Mouse (Mus musculus) midbrain, embryonic 13.5 days (tissue): ENCODE measurements around the gene Ubqln4. TPM values are rescaled to one million over a fixed set of nuclear protein-coding genes. Genes with fewer than 3 reads are reported as not detected.

Source experiments
- ATAC-seq: fragments of 200-750 bp; cut with Nextera tagmentation; 2 replicates; pipeline ENCODE4 v1.8.0; 2017; ENCODE audit warnings: mild to moderate bottlenecking, moderate TSS enrichment, moderate library complexity
- H3K27ac ChIP-seq: fragments of 300-500 bp; sonication (generic); 2 replicates; pipeline ENCODE4 v1.5.1; 2015; ENCODE audit warnings: inconsistent platforms, mild to moderate bottlenecking, moderate library complexity
- H3K27me3 ChIP-seq: fragments of 300-500 bp; sonication (generic); 2 replicates; pipeline ENCODE4 v1.6.1; 2015; ENCODE audit warnings: mild to moderate bottlenecking, inconsistent platforms
- H3K36me3 ChIP-seq: fragments of 300-500 bp; sonication (generic); 2 replicates; pipeline ENCODE4 v1.6.1; 2015; ENCODE audit warnings: mild to moderate bottlenecking, inconsistent platforms
- H3K4me1 ChIP-seq: fragments of 300-500 bp; sonication (generic); replicated peaks from 2 replicates; pipeline ENCODE4 v1.6.1; 2015; ENCODE audit warnings: inconsistent platforms
- H3K4me2 ChIP-seq: fragments of 300-500 bp; sonication (generic); replicated peaks from 2 replicates; pipeline ENCODE4 v1.6.1; 2015; ENCODE audit warnings: moderate library complexity, mild to moderate bottlenecking, inconsistent platforms
- H3K4me3 ChIP-seq: fragments of 300-500 bp; sonication (generic); replicated peaks from 2 replicates; pipeline ENCODE4 v1.5.1; 2015; ENCODE audit warnings: mild to moderate bottlenecking, inconsistent platforms
- H3K9ac ChIP-seq: fragments of 300-500 bp; sonication (generic); replicated peaks from 2 replicates; pipeline ENCODE4 v1.6.1; 2015; ENCODE audit warnings: mild to moderate bottlenecking, inconsistent platforms
- H3K9me3 ChIP-seq: fragments of 300-500 bp; sonication (generic); 2 replicates; pipeline ENCODE4 v1.6.1; 2016; ENCODE audit warnings: mild to moderate bottlenecking, inconsistent platforms
- WGBS: fragments of 180-500 bp; shearing (Covaris S2); methylation state at CpG from one replicate; pipeline ENCODE4 v1.1.7; 2015; 5-methylcytosine and 5-hydroxymethylcytosine counted together
- polyA plus RNA-seq: library from polyadenylated mRNA; unstranded; fragments of >200 nt; fragmentation: Nextera tagmentation; extraction: Ambion mirVana; gene quantifications from 2 replicates; pipeline ENCODE4 v1.2.1, GENCODE M21; 2015

The Ubqln4 gene
- polyA plus RNA-seq, 1 experiment from 2014 or later: 46.7 TPM

DNA sequence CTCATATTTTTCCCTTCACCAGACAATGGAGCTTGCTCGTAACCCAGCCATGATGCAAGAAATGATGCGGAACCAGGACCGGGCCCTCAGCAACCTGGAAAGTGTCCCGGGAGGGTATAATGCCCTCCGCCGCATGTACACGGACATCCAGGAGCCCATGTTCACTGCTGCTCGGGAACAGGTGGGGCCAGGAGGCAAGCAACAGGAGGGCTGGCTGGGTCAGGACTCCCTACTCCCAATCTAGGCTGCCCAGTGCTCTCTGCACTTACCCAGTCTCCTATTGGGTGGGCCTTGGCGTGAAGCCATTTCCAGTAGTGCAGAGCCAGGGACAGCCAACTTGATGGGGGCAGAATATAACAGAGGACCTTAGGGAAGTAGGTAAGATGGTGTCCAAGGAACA is 6.0 kb downstream of the Ubqln4 start:
- peaks cover 92% of the 10 kb centered on the region for H3K36me3 ChIP-seq
- H3K9me3 ChIP-seq: no peaks in the 10 kb centered on the region
- no peak overlapping the region for H3K9ac ChIP-seq
- WGBS: 95% methylated on average over 9 of the region's 9 CpGs
- no peaks in the 10 kb centered on the region for H3K27me3 ChIP-seq
- no peak for ATAC-seq
- peaks cover 23% of the 10 kb centered on the region for H3K4me1 ChIP-seq
- H3K4me3 ChIP-seq: no peak overlapping the region
- H3K27ac ChIP-seq: no peak overlapping the region
- H3K4me2 ChIP-seq: no peak overlapping the region

DNA sequence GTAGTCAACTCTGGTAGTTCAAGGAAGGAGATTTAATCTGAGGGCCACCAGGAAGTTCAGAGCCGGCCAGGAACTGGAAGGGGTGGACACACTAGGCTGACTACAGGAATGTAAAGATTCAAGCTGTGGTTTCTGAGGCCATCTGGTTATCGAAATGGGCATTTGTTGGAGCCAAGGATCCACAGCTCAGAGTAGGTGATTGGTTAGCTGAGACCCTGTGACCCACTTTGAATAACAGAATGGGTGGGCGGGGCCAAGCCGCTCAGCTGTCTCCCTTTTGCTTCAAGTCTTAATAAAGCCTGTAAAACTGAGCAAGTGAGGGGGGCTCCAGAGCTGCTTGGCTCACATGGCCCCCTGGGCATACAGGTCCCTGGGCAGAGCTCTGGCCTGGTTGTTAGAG is 8.4 kb downstream of the Ubqln4 start:
- H3K4me3 ChIP-seq: no peak overlapping the region
- WGBS: 68% methylated on average over 4 of the region's 4 CpGs
- ATAC-seq: no peak
- H3K27me3 ChIP-seq: no peaks in the 10 kb centered on the region
- no peaks in the 10 kb centered on the region for H3K9me3 ChIP-seq
- H3K4me1 ChIP-seq: peaks cover 5% of the 10 kb centered on the region
- H3K4me2 ChIP-seq: no peak overlapping the region
- H3K9ac ChIP-seq: no peak overlapping the region
- peaks cover 97% of the 10 kb centered on the region for H3K36me3 ChIP-seq
- H3K27ac ChIP-seq: no peak overlapping the region

DNA sequence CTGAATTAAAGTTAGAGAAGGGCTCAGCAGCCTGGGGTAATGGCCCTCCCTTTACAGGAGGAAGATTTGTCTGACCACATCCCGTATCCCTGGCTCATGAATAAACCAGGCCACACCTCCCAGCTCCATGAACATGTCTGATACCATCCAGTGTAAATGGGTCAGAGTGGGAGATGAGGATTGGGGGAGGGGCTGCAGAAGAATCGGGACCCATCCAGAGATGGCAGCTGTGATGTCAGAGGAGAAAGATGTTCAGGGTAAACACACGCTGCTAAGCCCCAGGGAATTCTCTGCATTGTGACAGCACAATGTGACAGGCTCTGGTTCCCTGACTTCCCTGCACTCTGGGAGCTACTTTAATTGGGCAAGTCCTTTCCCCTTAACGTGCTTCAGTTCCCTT is 9.9 kb downstream of the Ubqln4 start:
- Histone ChIP-seq H3K27me3 (no peaks in the 10 kb centered on the region), H3K4me1 (peaks cover 5% of the 10 kb centered on the region), H3K9me3 (no peaks in the 10 kb centered on the region), H3K4me2 (no peak overlapping the region), H3K27ac (no peak overlapping the region), H3K4me3 (no peak overlapping the region), H3K9ac (no peak overlapping the region), H3K36me3 (peaks cover 98% of the 10 kb centered on the region)
- 64% methylated on average over 4 of the region's 4 CpGs for whole genome bisulfite sequencing
- ATAC-seq: no peak

DNA sequence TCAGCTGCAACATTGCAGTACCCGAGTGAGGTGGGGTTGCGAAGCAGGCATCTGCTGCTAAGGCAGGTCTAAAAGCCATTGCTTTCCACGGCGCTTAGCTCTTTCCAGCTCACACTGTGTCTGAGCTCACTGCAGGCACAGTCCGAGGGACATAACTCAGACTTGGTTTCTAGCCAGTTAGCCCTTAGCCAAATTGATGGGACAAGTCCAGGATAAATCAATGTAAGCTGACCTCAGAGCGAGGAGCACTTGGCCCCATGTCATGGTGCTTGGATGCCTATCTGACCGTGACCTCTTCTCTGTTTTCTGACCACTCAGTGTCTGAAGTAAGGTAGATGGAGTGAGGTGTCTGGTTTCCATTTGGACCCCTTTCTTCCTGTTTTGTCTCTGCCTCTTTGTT is 10.4 kb downstream of the Ubqln4 start:
- H3K36me3 ChIP-seq: peaks cover 98% of the 10 kb centered on the region
- WGBS: 81% methylated on average over 7 of the region's 7 CpGs
- no peak for ATAC-seq

DNA sequence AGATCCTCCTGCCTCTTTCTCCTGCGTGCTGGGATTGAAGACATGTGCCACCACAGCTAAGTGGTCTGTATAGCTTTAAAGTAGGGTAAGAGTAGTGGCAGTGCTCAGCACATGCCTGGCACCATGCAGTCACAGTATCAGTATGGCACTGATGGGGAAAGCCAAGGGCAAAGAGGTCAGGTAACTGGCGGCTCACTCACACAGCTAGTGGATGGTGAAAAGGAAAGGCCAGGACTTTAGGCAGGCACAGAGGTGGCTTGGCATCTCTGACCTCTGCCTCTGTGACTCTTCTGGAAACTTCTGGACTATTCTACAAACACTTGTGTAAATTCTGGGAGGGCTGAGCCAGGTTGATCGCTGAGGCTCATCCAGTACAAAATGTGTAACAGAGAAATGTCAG is 12.6 kb downstream of the Ubqln4 start:
- H3K27me3 ChIP-seq: no peaks in the 10 kb centered on the region
- H3K9ac ChIP-seq: no peak overlapping the region
- no peak overlapping the region for H3K27ac ChIP-seq
- no peak for ATAC-seq
- 91% methylated on average over 3 of the region's 3 CpGs for WGBS
- peaks cover 5% of the 10 kb centered on the region for H3K4me1 ChIP-seq
- peaks cover 92% of the 10 kb centered on the region for H3K36me3 ChIP-seq
- no peaks in the 10 kb centered on the region for H3K9me3 ChIP-seq
- no peak overlapping the region for H3K4me3 ChIP-seq
- H3K4me2 ChIP-seq: no peak overlapping the region

More for the DNA sequence above, 10.4 kb downstream of the Ubqln4 start:
- Histone ChIP-seq H3K9ac (no peak overlapping the region), H3K4me3 (no peak overlapping the region), H3K4me1 (peaks cover 5% of the 10 kb centered on the region), H3K27ac (no peak overlapping the region), H3K27me3 (no peaks in the 10 kb centered on the region), H3K4me2 (no peak overlapping the region), H3K9me3 (no peaks in the 10 kb centered on the region)

DNA sequence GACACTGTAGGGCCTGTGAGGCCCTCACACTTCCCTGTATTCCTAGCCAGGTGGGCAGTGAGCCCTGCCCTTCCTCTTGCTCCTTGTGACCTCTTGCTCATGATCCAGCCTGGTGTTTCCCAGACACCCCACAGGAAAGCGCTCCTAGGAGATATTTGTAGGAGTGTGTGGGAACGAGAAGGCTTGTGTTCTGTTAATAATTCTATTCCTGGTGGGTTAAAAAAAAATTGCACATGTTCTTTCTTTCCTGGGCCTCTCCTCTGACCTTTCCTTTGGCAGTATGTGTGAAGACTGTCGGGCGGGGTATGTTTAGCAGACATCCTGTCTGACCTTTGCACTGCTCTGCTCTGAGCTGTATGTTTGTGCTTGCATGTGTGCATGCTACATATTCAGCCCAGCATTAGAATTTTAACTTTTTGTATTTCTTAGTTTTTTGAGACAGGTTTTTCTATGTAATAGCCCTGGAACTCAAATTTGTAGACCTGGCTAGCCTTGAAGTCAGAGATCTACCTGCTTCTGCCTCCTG is 13.0 kb downstream of the Ubqln4 start:
- ATAC-seq: no peak
- Histone ChIP-seq H3K9me3 (no peaks in the 10 kb centered on the region), H3K27me3 (no peaks in the 10 kb centered on the region), H3K4me3 (no peak overlapping the region), H3K9ac (no peak overlapping the region), H3K36me3 (peaks cover 87% of the 10 kb centered on the region), H3K4me2 (no peak overlapping the region), H3K4me1 (peaks cover 5% of the 10 kb centered on the region), H3K27ac (no peak overlapping the region)
- WGBS: 97% methylated on average over 4 of the region's 4 CpGs

DNA sequence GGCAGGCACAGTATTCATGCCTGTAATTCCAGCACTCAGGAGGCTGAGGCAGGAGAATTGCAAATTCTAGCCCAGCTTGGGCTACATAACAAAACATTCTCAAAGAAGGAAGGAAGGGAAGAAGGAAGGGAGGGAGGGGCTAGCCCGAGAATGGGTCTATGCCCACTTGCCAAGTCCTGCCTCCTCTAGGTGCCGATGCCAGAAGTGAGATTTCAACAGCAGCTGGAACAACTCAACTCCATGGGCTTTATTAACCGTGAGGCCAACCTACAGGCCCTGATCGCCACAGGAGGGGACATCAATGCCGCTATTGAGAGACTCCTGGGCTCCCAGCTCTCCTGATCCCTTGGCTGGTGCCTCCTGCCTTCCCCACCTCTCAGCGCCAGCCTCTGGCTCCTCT is 14.3 kb downstream of the Ubqln4 start:
- no peak overlapping the region for H3K4me3 ChIP-seq
- H3K27me3 ChIP-seq: no peaks in the 10 kb centered on the region
- ATAC-seq: no peak
- no peaks in the 10 kb centered on the region for H3K4me1 ChIP-seq
- H3K9me3 ChIP-seq: no peaks in the 10 kb centered on the region
- 98% methylated on average over 6 of the region's 6 CpGs for WGBS
- no peak overlapping the region for H3K9ac ChIP-seq
- H3K36me3 ChIP-seq: peaks cover 75% of the 10 kb centered on the region
- H3K4me2 ChIP-seq: no peak overlapping the region
- H3K27ac ChIP-seq: no peak overlapping the region

DNA sequence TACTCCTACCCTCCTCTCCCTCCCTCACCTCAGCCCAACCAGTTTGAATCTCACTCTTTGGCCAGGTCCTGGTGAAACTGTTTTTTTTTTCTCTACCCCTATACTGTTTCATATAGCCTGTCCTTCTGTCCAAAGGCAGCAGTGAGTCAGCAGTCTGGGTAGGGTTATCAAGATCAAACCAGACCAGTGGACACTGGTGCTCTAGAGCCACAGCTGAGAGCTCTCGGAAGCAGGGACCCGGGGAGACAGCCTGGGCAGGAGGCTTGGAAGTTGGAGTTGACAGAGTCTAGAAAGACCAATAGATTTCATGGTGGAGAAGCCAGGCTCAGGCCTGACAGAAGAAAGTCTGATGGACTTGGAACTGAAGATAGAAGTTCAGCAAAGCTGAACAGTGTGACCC is 15.1 kb downstream of the Ubqln4 start:
- Histone ChIP-seq H3K27ac (no peak overlapping the region), H3K36me3 (peaks cover 68% of the 10 kb centered on the region), H3K9me3 (no peaks in the 10 kb centered on the region), H3K4me2 (no peak overlapping the region), H3K27me3 (no peaks in the 10 kb centered on the region), H3K4me1 (no peaks in the 10 kb centered on the region), H3K4me3 (no peak overlapping the region), H3K9ac (no peak overlapping the region)
- 97% methylated on average over 2 of the region's 2 CpGs for WGBS
- no peak for ATAC-seq

DNA sequence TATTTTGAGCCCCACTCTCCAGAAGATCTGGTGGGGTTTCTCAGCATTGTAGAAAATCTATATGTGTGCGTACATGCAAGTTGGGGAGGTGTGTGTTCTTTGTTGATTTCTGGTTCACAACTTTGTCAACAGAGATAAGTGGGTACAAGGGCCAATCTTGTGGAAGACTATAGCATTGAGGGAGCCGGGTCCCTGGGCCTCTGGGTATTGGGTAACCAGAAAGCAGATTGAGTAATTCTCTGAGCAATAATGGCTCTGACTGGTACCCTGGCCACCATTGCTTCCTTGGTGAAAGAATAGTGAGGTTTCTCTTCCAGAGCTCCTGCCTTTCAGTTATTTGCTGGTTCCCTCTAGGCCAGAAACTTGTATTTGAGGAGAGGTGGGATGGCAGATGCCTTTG is 15.5 kb downstream of the Ubqln4 start:
- Histone ChIP-seq H3K27me3 (no peaks in the 10 kb centered on the region), H3K9me3 (no peaks in the 10 kb centered on the region), H3K4me3 (no peak overlapping the region), H3K27ac (no peak overlapping the region), H3K4me2 (no peak overlapping the region), H3K4me1 (no peaks in the 10 kb centered on the region), H3K36me3 (peaks cover 63% of the 10 kb centered on the region), H3K9ac (no peak overlapping the region)
- WGBS: 93% methylated on average over 2 of the region's 2 CpGs
- ATAC-seq: no peak

DNA sequence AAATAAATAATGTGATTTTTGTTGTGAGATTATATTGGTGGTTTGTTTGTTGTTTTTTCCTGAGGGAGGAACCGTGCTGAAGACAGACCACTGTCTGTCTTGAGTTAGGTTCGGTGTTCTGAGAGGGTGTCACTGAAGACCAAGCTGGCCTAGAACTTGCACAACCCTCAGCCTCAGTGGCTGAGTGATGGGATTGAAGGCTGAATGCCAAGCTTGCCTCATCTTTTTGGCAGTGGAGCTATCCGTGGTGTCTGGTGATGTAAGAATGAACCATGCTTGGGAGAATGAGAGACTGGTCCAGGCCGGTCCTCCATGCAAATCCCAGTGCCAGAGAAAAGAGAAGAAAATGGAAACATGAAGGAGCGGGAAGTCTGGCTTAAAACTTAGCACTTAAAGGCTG is 16.1 kb downstream of the Ubqln4 start:
- no peak for ATAC-seq
- Histone ChIP-seq H3K4me2 (no peak overlapping the region), H3K4me1 (no peaks in the 10 kb centered on the region), H3K9me3 (no peaks in the 10 kb centered on the region), H3K4me3 (no peak overlapping the region), H3K27ac (no peak overlapping the region), H3K27me3 (no peaks in the 10 kb centered on the region), H3K9ac (no peak overlapping the region), H3K36me3 (peaks cover 57% of the 10 kb centered on the region)
- WGBS: 95% methylated on average over 5 of the region's 5 CpGs

DNA sequence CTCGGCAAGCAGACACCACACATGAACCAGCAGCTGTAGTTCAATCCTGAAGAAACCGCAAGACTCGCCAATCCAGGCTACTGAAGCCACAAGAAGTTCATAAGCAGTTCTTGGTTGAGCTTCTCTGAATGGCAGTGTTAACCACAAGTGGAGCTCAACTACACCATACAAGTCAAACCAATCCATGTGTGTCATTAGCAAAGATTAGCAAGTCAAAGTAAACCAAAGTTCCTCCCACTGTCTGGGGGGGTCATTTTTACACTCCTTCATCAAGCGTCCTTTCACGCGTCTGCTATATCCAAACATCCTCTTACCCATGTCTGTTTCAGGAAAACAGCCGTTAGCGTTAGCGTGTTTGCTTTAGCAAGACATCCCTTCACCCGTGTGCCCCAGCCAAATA is 16.8 kb downstream of the Ubqln4 start:
- Histone ChIP-seq H3K4me1 (no peaks in the 10 kb centered on the region), H3K4me2 (no peak overlapping the region), H3K9ac (no peak overlapping the region), H3K4me3 (no peak overlapping the region), H3K27ac (no peak overlapping the region), H3K9me3 (no peaks in the 10 kb centered on the region), H3K36me3 (peaks cover 51% of the 10 kb centered on the region), H3K27me3 (no peaks in the 10 kb centered on the region)
- no peak for ATAC-seq
- 94% methylated on average over 10 of the region's 10 CpGs for WGBS

DNA sequence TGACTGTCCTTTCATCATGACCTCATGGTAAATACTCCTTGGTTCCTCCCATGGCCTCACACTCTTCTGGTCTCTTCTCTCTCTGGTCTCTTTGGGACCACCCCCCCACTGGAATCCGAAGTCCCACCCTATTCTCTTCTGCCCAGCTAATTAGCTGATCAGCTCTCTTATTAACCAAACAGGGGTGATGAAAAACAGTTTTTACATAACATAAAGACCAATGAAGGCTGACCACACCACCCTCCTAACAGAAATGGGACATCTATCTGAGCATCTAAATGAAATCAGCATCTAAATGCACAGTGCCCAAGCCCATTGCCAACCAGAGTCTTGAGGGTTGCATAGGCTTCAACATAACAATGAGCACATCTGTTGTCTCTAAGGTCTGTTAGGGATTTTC is 18.3 kb downstream of the Ubqln4 start:
- Histone ChIP-seq H3K4me3 (no peak overlapping the region), H3K9ac (no peak overlapping the region), H3K9me3 (no peaks in the 10 kb centered on the region), H3K36me3 (peaks cover 36% of the 10 kb centered on the region), H3K4me2 (no peak overlapping the region), H3K27me3 (no peaks in the 10 kb centered on the region), H3K27ac (no peak overlapping the region), H3K4me1 (no peaks in the 10 kb centered on the region)
- no peak for ATAC-seq
- WGBS: 80% methylated on average over 1 of the region's 1 CpGs

DNA sequence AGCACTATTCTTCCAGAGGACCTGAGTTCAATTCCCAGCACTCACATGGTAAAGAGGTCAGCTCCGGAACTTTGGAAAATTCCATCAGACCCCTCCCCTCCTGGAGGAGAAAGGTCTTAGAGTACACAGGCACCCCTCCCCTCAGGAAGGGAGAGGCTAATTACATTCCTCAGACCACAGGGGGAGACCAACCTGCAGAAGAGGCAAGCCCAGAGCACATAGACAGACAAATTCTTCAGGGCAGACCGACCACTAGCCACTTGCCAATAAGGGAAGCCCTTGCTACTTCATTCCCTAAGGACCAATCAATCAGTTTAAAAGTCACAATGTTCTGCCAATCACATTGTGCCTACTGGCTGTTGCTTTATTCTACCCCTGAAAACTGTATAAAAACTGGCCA is 19.3 kb downstream of the Ubqln4 start:
- H3K9me3 ChIP-seq: no peaks in the 10 kb centered on the region
- no peak overlapping the region for H3K27ac ChIP-seq
- WGBS: 82% methylated on average over 2 of the region's 2 CpGs
- peaks cover 27% of the 10 kb centered on the region for H3K36me3 ChIP-seq
- no peaks in the 10 kb centered on the region for H3K27me3 ChIP-seq
- H3K4me1 ChIP-seq: no peaks in the 10 kb centered on the region
- no peak overlapping the region for H3K9ac ChIP-seq
- H3K4me3 ChIP-seq: no peak overlapping the region
- no peak overlapping the region for H3K4me2 ChIP-seq
- ATAC-seq: no peak
